Mouse (Mus musculus): ENCODE data around the gene Vmn2r65. TPM values are rescaled to one million over a fixed set of nuclear protein-coding genes. Genes with fewer than 3 reads are reported as not detected.

The Vmn2r65 gene
- total RNA-seq (2012; rRNA removed), result not detected in 2 replicates
- not detected for polyA plus RNA-seq (2012; ENCODE audit: insufficient read depth in 1 of 2, insufficient read length in 2 of 2, low read depth in 1 of 2, low replicate concordance in 2 of 2, missing spikeins in 1 of 2)

- no peak for TF ChIP-seq JUND (IDR thresholded peaks at IDR 0.05; ENCODE audit: low read depth, low read length)
- no peak for TF ChIP-seq MAX (IDR thresholded peaks at IDR 0.05; ENCODE audit: low read length)
- no peak for TF ChIP-seq CTCF (IDR thresholded peaks at IDR 0.05 in 2 of 3, conservative IDR thresholded peaks at IDR 0.05 in 1 of 3; ENCODE audit: control insufficient read depth in 1 of 3, insufficient read depth in 1 of 3, low read depth in 2 of 3, low read length in 3 of 3, poor library complexity in 1 of 3, severe bottlenecking in 1 of 3)
- no peak for TF ChIP-seq BHLHE40 (IDR thresholded peaks at IDR 0.05; ENCODE audit: borderline replicate concordance, low read depth, low read length)
- no peak for TF ChIP-seq MYC (IDR thresholded peaks at IDR 0.05; ENCODE audit: low read depth, low read length)
- no peak for TF ChIP-seq USF2 (IDR thresholded peaks at IDR 0.05; ENCODE audit: borderline replicate concordance in 1 of 2, insufficient read depth in 1 of 2, low read depth in 1 of 2, low read length in 2 of 2)
- no peak for TF ChIP-seq UBTF (IDR thresholded peaks at IDR 0.05; ENCODE audit: borderline replicate concordance, insufficient read depth, low read depth, low read length)
- no peak for TF ChIP-seq ZKSCAN1 (IDR thresholded peaks at IDR 0.05; ENCODE audit: low read depth, low read length)
- no peak for TF ChIP-seq HCFC1 (IDR thresholded peaks at IDR 0.05; ENCODE audit: low read depth, low read length)
- no peak for TF ChIP-seq NRF1 (IDR thresholded peaks at IDR 0.05; ENCODE audit: insufficient read depth, low read depth, low read length, poor library complexity, severe bottlenecking)
- no peak for TF ChIP-seq CHD1 (IDR thresholded peaks at IDR 0.05; ENCODE audit: low read depth, low read length)
- TF ChIP-seq POLR2A (IDR thresholded peaks at IDR 0.05; ENCODE audit: control insufficient read depth in 1 of 2, insufficient read depth in 1 of 2, low read depth in 1 of 2, low read length in 2 of 2, poor library complexity in 1 of 2), result no peak
- TF ChIP-seq MXI1 (IDR thresholded peaks at IDR 0.05; ENCODE audit: low read depth, low read length), result no peak
- no peak for TF ChIP-seq MYB (IDR thresholded peaks at IDR 0.05; ENCODE audit: low read depth, low read length)
- TF ChIP-seq SMC3 (IDR thresholded peaks at IDR 0.05; ENCODE audit: low read depth, low read length), result no peak
- DNase-seq (ENCODE audit: low read depth, low spot score), result no peak
- Histone ChIP-seq H3K4me1 (ENCODE audit: control insufficient read depth in 1 of 2, insufficient read depth in 2 of 2, low read length in 2 of 2) (no peaks in the 10 kb centered on the region), H3K27me3 (ENCODE audit: control insufficient read depth in 1 of 2, insufficient read depth in 2 of 2, low read length in 2 of 2) (no peaks in the 10 kb centered on the region), H3K9ac (ENCODE audit: control insufficient read depth, low read depth, low read length, poor library complexity, severe bottlenecking) (no peak within 1 kb of the TSS), H3K79me2 (ENCODE audit: control insufficient read depth, insufficient read depth, low read length, poor library complexity) (no peaks in the 10 kb centered on the region), H3K27ac (ENCODE audit: control insufficient read depth, low read depth, low read length) (no peak within 1 kb of the TSS), H3K9me3 (replicated peaks; ENCODE audit: insufficient read depth, low read length) (no peaks in the 10 kb centered on the region), H3K36me3 (ENCODE audit: control insufficient read depth in 1 of 2, insufficient read depth in 2 of 2, low read length in 2 of 2) (no peaks in the 10 kb centered on the region), H3K4me3 (ENCODE audit: control insufficient read depth in 1 of 2, insufficient read depth in 1 of 2, low read depth in 2 of 2, low read length in 2 of 2) (no peak within 1 kb of the TSS)
These were observed at the start of gene Vmn2r65 for GRCm38 (mm10) chr7:84964015-84964414. Gene Vmn2r65, minus strand, starts transcription at chr7:84964115.

DNA sequence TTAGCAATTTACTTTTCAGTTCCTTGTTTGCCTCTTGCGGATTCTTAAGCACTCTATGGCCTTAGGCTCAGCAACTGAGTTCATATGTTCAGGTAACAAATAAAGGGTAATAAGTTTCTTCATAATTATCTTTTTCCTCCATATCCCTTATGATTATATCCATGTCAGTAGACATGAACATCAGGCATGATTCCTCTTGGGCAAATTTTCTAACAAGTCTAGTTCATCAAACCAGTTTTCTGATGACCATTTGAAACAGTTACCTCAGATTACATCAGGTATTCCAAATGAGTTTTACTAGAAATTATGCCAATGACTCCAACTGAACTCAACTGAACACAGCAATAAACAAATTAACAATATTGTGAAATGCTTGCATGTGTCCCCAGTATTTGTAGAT lies 48.3 kb upstream of the Vmn2r65 start, which contains the start of gene Vmn2r66:
Gene Vmn2r66 (minus strand): TSS at position 101 of the 400 bp plus-strand sequence.
- H3K4me1 ChIP-seq (ENCODE audit: control insufficient read depth in 1 of 2, insufficient read depth in 2 of 2, low read length in 2 of 2), result no peaks in the 10 kb centered on the region
- DNase-seq (ENCODE audit: low read depth, low spot score), result no peak
- no peaks in the 10 kb centered on the region for H3K36me3 ChIP-seq (ENCODE audit: control insufficient read depth in 1 of 2, insufficient read depth in 2 of 2, low read length in 2 of 2)
- H3K9me3 ChIP-seq (replicated peaks; ENCODE audit: insufficient read depth, low read length), result no peaks in the 10 kb centered on the region
- H3K27me3 ChIP-seq (ENCODE audit: control insufficient read depth in 1 of 2, insufficient read depth in 2 of 2, low read length in 2 of 2), result no peaks in the 10 kb centered on the region
- no peak within 1 kb of the TSS for H3K4me3 ChIP-seq (ENCODE audit: control insufficient read depth in 1 of 2, insufficient read depth in 1 of 2, low read depth in 2 of 2, low read length in 2 of 2)
- no peak within 1 kb of the TSS for H3K27ac ChIP-seq (ENCODE audit: control insufficient read depth, low read depth, low read length)
- no peak within 1 kb of the TSS for H3K9ac ChIP-seq (ENCODE audit: control insufficient read depth, low read depth, low read length, poor library complexity, severe bottlenecking)
- no peak for TF ChIP-seq CHD1 (IDR thresholded peaks at IDR 0.05; ENCODE audit: low read depth, low read length)
- no peak for TF ChIP-seq NRF1 (IDR thresholded peaks at IDR 0.05; ENCODE audit: insufficient read depth, low read depth, low read length, poor library complexity, severe bottlenecking)
- no peak for TF ChIP-seq RCOR1 (IDR thresholded peaks at IDR 0.05; ENCODE audit: low read depth, low read length)
- no peak for TF ChIP-seq ZMIZ1 (IDR thresholded peaks at IDR 0.05; ENCODE audit: low read depth, low read length)
- TF ChIP-seq JUND (IDR thresholded peaks at IDR 0.05; ENCODE audit: low read depth, low read length), result no peak
- TF ChIP-seq TAL1 (IDR thresholded peaks at IDR 0.05; ENCODE audit: low read length), result no peak
- no peak for TF ChIP-seq SIN3A (IDR thresholded peaks at IDR 0.05; ENCODE audit: low read length)
- TF ChIP-seq MAZ (IDR thresholded peaks at IDR 0.05; ENCODE audit: low read depth, low read length), result no peak
- TF ChIP-seq MAFK (IDR thresholded peaks at IDR 0.05; ENCODE audit: borderline replicate concordance, low read depth, low read length), result no peak
- TF ChIP-seq MYB (IDR thresholded peaks at IDR 0.05; ENCODE audit: low read depth, low read length), result no peak
- TF ChIP-seq EP300 (IDR thresholded peaks at IDR 0.05; ENCODE audit: low read depth in 1 of 2, low read length in 2 of 2), result no peak
- no peak for TF ChIP-seq MAX (IDR thresholded peaks at IDR 0.05; ENCODE audit: low read length)
- TF ChIP-seq TCF12 (IDR thresholded peaks at IDR 0.05; ENCODE audit: low read depth, low read length), result no peak
- TF ChIP-seq TBP (IDR thresholded peaks at IDR 0.05; ENCODE audit: low read depth, low read length), result no peak
- TF ChIP-seq ZKSCAN1 (IDR thresholded peaks at IDR 0.05; ENCODE audit: low read depth, low read length), result no peak
- TF ChIP-seq USF1 (IDR thresholded peaks at IDR 0.05; ENCODE audit: low read depth, low read length), result no peak
- H3K79me2 ChIP-seq (ENCODE audit: control insufficient read depth, insufficient read depth, low read length, poor library complexity), result no peaks in the 10 kb centered on the region

All from MEL (cell line).